Mouse (Mus musculus) limb, embryonic 14.5 days (tissue): ENCODE measurements around the gene Fgf14. TPM values are rescaled to one million over a fixed set of nuclear protein-coding genes. Genes with fewer than 3 reads are reported as not detected.

Experiments
- ATAC-seq: fragments of 200-750 bp; cut with Nextera tagmentation; 2 replicates; pipeline ENCODE4 v1.8.0; 2017; ENCODE audit warnings: low read depth, moderate number of reproducible peaks, moderate TSS enrichment; ENCODE audit not compliant: low FRiP score
- DNase-seq: peaks from one replicate; pipeline ENCODE4 v3.0.0-alpha.2; 2015; ENCODE audit warnings: low spot score
- H3K27ac ChIP-seq: fragments of 300-500 bp; sonication (generic); replicated peaks from 2 replicates; pipeline ENCODE4 v1.5.1; 2014; ENCODE audit warnings: low read depth, mild to moderate bottlenecking, low read length, moderate library complexity, mixed read lengths
- H3K27me3 ChIP-seq: fragments of 300-500 bp; sonication (generic); 2 replicates; pipeline ENCODE4 v1.6.1; 2014; ENCODE audit warnings: low read length, mixed read lengths; ENCODE audit not compliant: control insufficient read depth, insufficient read depth
- H3K36me3 ChIP-seq: fragments of 300-500 bp; sonication (generic); 2 replicates; pipeline ENCODE4 v1.6.1; 2014; ENCODE audit warnings: mild to moderate bottlenecking, low read length, moderate library complexity, mixed read lengths; ENCODE audit not compliant: control insufficient read depth, insufficient read depth
- H3K4me1 ChIP-seq: fragments of 300-500 bp; sonication (generic); 2 replicates; pipeline ENCODE4 v1.6.1; 2014; ENCODE audit warnings: antibody characterized with exemption, low read length, mixed read lengths; ENCODE audit not compliant: control insufficient read depth, insufficient read depth
- H3K4me2 ChIP-seq: fragments of 300-500 bp; sonication (generic); replicated peaks from 2 replicates; pipeline ENCODE4 v1.6.1; 2014; ENCODE audit warnings: low read depth, mild to moderate bottlenecking, low read length, moderate library complexity; ENCODE audit not compliant: severe bottlenecking
- H3K4me3 ChIP-seq: fragments of 300-500 bp; sonication (generic); replicated peaks from 2 replicates; pipeline ENCODE4 v1.5.1; 2014; ENCODE audit warnings: low read length
- H3K9ac ChIP-seq: fragments of 300-500 bp; sonication (generic); 2 replicates; pipeline ENCODE4 v1.6.1; 2014; ENCODE audit warnings: mild to moderate bottlenecking, low read depth, low read length, moderate library complexity; ENCODE audit not compliant: severe bottlenecking
- H3K9me3 ChIP-seq: fragments of 300-500 bp; sonication (generic); 2 replicates; pipeline ENCODE4 v1.6.1; 2016; ENCODE audit warnings: low read length; ENCODE audit not compliant: control insufficient read depth
- POLR2A ChIP-seq: fragments of 200-500 bp; IDR thresholded peaks from 2 replicates; pipeline ENCODE4 v1.8.0; 2012; ENCODE audit warnings: inconsistent platforms, mild to moderate bottlenecking, moderate library complexity, borderline replicate concordance; ENCODE audit not compliant: insufficient read depth, insufficient read length; ENCODE audit errors: extremely low read depth
- WGBS: fragments of 180-500 bp; shearing (Covaris S2); extraction: QIAGEN DNeasy Blood & Tissue Kit; methylation state at CpG from one replicate; pipeline ENCODE4 v1.1.7; 2014; 5-methylcytosine and 5-hydroxymethylcytosine counted together
- polyA plus RNA-seq, 2 experiments: library from polyadenylated mRNA; depleted of rRNA in 1 of 2; stranded (reverse) in 1 of 2; unstranded in 1 of 2; fragments of >200 nt; fragmentation: Nextera tagmentation in 1 of 2; extraction: Ambion mirVana in 1 of 2; gene quantifications; 2 replicates each; pipeline versions ENCODE4 v1.2.1 to v1.2.3; 2012 to 2014

Fgf14 gene
- polyA plus RNA-seq, 2 experiments, result 0.18 to 0.73 TPM

DNA sequence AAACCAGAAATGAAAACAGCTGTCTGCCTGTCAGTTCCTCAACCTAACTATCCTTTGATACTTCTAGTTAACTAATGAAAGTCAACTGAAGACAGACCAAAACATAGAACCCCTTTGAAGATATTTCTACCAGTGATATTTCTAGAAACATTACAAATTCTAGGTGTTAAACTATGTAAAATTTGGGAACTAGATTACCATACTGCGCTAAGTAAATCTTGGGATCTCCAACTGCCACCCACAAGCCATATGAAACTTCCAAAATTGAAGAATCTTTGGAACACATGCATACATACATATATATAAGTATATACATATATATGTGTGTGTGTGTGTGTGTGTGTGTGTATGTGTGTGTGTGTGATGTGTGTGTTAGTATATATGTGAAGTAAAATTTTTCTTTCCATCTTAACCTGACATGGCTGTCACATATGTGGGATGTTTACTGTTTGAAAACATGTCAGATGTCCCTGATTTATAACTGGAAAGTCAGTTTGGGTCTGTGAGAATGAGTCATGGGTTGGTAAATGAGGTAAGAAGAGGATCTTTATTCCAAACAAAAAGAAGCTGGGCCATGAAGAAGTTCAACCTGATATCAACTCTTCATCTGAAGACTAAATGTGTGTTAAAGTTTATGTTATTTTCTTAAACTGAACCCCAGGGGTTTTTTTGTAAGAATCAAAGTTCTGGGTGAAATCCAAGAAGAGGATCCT, 71.7 kb downstream of the Fgf14 start:
- TF ChIP-seq POLR2A, result no peak
- WGBS, result 97% methylated on average over 1 of the region's 1 CpGs
- Histone ChIP-seq H3K9me3 (no peaks in the 10 kb centered on the region), H3K4me3 (no peak overlapping the region), H3K4me1 (no peaks in the 10 kb centered on the region), H3K9ac (no peak overlapping the region), H3K4me2 (no peak overlapping the region), H3K27ac (no peak overlapping the region), H3K27me3 (no peaks in the 10 kb centered on the region), H3K36me3 (no peaks in the 10 kb centered on the region)
- DNase-seq (no peak), ATAC-seq (no peak)

DNA sequence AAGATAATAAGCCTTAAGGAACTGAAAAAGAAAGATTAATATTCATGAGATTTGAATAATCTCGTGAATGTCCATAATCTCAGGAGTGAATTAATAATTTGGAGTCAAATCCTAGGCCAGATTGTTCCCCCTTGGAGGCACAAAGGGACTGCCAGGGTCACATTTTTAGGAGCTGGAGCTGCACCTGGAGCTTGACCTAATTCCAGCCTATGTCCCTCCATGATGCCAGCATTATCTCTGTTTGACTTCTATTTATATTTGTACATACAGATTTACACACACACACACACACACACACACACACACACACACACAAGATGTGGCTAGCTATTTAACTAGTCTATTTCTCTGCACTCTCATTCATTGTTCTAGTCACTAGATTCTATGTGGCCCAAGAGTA, 100.4 kb downstream of the Fgf14 start:
- Histone ChIP-seq H3K4me2 (no peak overlapping the region), H3K36me3 (no peaks in the 10 kb centered on the region), H3K4me3 (no peak overlapping the region), H3K27ac (no peak overlapping the region), H3K4me1 (no peaks in the 10 kb centered on the region), H3K9ac (no peak overlapping the region), H3K27me3 (no peaks in the 10 kb centered on the region), H3K9me3 (no peaks in the 10 kb centered on the region)
- no peak for ATAC-seq
- 79% methylated on average over 1 of the region's 1 CpGs for whole genome bisulfite sequencing
- no peak for TF ChIP-seq POLR2A
- no peak for DNase-seq

DNA sequence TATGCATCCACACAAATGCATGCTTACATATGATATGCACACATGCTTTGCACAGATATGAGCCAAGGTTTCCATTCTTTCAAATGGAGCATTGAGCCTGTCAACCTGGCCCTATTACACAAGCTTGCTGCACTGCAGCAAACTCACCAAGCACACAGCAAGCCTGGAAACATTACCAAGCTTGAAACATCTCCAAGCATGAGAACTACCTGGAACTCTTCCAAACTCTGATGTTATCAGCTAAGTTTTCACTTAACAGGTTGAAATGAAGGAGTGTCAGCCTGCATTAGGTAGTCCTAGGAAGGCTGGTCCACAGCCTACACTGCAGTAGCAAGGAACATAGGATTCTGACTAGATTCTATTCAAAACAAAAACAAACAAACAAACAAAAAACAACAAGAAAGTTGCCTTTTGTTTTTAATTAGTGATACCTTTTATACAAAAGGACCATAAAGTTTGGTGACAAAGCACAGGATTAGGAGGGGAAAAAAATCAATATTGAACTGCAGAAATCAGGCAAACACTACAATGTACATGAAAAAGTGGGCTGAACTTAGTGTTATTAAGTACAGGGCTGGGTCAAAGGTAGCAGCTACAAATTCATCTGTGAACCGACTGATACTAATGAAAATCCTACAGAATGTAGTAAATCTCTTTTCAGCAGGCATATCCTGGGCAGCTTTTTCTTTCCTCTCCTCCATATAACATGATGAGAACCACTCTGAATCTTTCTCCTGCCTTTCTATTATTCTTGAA, 101.6 kb downstream of the Fgf14 start:
- Histone ChIP-seq H3K4me2 (no peak overlapping the region), H3K9me3 (no peaks in the 10 kb centered on the region), H3K36me3 (no peaks in the 10 kb centered on the region), H3K4me1 (no peaks in the 10 kb centered on the region), H3K27ac (no peak overlapping the region), H3K9ac (no peak overlapping the region), H3K27me3 (no peaks in the 10 kb centered on the region), H3K4me3 (no peak overlapping the region)
- ATAC-seq (no peak), DNase-seq (peak; percentile 52)
- 73% methylated on average over 1 of the region's 1 CpGs for WGBS
- no peak for TF ChIP-seq POLR2A

DNA sequence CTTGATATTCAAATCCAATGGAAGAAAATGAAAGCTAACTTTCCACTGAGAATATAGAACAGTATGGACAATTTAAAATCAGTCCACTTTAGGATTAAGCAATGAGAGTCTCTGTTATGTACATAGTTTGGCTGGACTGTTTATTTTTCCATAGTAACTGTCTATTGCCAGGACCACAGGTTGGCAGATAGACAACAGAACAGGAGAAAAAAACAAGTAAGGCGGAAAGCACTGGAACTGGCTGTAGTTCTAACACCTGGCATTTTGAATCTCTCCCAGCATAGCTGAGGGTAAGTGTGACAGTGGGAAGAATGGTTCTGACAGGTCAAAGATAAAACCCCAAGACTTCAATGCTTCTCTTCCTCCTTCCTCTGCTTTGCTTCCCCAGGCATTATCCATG, 110.5 kb downstream of the Fgf14 start:
- no peaks in the 10 kb centered on the region for H3K9me3 ChIP-seq
- H3K4me3 ChIP-seq, result no peak overlapping the region
- H3K27me3 ChIP-seq, result no peaks in the 10 kb centered on the region
- DNase-seq, result no peak
- no peak for TF ChIP-seq POLR2A
- ATAC-seq, result no peak
- no peak overlapping the region for H3K4me2 ChIP-seq
- no peaks in the 10 kb centered on the region for H3K36me3 ChIP-seq
- no peak overlapping the region for H3K27ac ChIP-seq
- no peak overlapping the region for H3K9ac ChIP-seq
- 91% methylated on average over 1 of the region's 1 CpGs for WGBS
- H3K4me1 ChIP-seq, result no peaks in the 10 kb centered on the region

DNA sequence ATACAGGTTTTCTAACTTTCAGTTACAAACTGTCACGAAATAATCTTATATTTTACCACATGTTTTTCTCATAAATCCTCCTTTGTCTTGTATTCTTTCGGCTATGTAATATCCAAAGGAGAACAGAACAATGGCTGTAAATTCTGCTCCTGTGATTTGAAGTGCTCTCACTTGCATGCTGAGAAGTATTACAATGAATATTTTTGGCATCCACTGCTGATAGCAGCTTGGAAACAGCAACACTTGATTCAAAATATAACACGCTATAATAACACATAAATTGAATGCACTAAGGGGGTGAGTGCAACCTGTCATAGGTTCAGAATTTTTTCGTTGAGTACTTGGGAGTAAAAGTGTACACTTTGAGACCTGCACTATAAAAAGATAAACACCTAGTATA, 115.4 kb downstream of the Fgf14 start:
- Histone ChIP-seq H3K4me3 (no peak overlapping the region), H3K4me2 (no peak overlapping the region), H3K27ac (no peak overlapping the region), H3K36me3 (no peaks in the 10 kb centered on the region), H3K27me3 (no peaks in the 10 kb centered on the region), H3K4me1 (no peaks in the 10 kb centered on the region), H3K9ac (no peak overlapping the region), H3K9me3 (no peaks in the 10 kb centered on the region)
- DNase-seq, result no peak
- no peak for ATAC-seq
- WGBS, result 73% methylated on average over 4 of the region's 4 CpGs
- no peak for TF ChIP-seq POLR2A
